Mouse (Mus musculus) heart, adult 11 months (tissue): ENCODE measurements around the gene Slc29a4.

Experiments
- DNase-seq: peaks from one replicate; pipeline ENCODE4 v3.0.0; 2022

The Slc29a4 gene

GRCm38 (mm10) chr5:142750173-142750572 lies 57.9 kb downstream of the Slc29a4 start:
- DNase-seq = no peak

- DNase-seq = no peak
These were observed 59.9 kb downstream of the Slc29a4 start for GRCm38 (mm10) chr5:142752241-142752640.

GRCm38 (mm10) chr5:142759786-142760185 lies 67.5 kb downstream of the Slc29a4 start:
- no peak for DNase-seq

GRCm38 (mm10) chr5:142761326-142761983 lies 69.1 kb downstream of the Slc29a4 start:
- no peak for DNase-seq

GRCm38 (mm10) chr5:142762082-142762807 lies 69.9 kb downstream of the Slc29a4 start:
- no peak for DNase-seq

- no peak for DNase-seq
These were observed 72.0 kb downstream of the Slc29a4 start for GRCm38 (mm10) chr5:142764306-142764705.

GRCm38 (mm10) chr5:142764889-142765288 lies 72.6 kb downstream of the Slc29a4 start:
- no peak for DNase-seq

GRCm38 (mm10) chr5:142766708-142767107 lies 74.4 kb downstream of the Slc29a4 start:
- DNase-seq = no peak

GRCm38 (mm10) chr5:142767937-142768336 lies 75.6 kb downstream of the Slc29a4 start:
- DNase-seq = peak; percentile 97

- DNase-seq = no peak
These were observed 76.3 kb downstream of the Slc29a4 start for GRCm38 (mm10) chr5:142768352-142769267.

- DNase-seq = no peak
These were observed 77.3 kb downstream of the Slc29a4 start for GRCm38 (mm10) chr5:142769641-142770040.

GRCm38 (mm10) chr5:142771034-142771433 lies 78.7 kb downstream of the Slc29a4 start:
- no peak for DNase-seq

- DNase-seq = no peak
These were observed 79.7 kb downstream of the Slc29a4 start for GRCm38 (mm10) chr5:142771964-142772363.
